Mouse (Mus musculus) bone marrow, adult 2 months (tissue): Measurements from ENCODE around the gene Ankrd13c.

Source experiments
- CTCF ChIP-seq: fragments of 200-500 bp; IDR thresholded peaks from 2 replicates; pipeline ENCODE4 v1.5.1; 2011; ENCODE audit warnings: low read length, control low read depth; ENCODE audit not compliant: control insufficient read depth, insufficient read depth
- POLR2A ChIP-seq: fragments of 200-500 bp; IDR thresholded peaks from 2 replicates; pipeline ENCODE4 v1.6.1; 2011; ENCODE audit warnings: low read depth, mild to moderate bottlenecking, control low read depth, low read length, borderline replicate concordance; ENCODE audit not compliant: control insufficient read depth

- TF ChIP-seq CTCF, result no peak
- no peak for TF ChIP-seq POLR2A
Measured at GRCm38 (mm10) chr3:157947383-157948280, 593 bp downstream of the Ankrd13c start.
